Mouse (Mus musculus) stomach, embryonic 15.5 days (tissue): ENCODE results near the gene Sh3gl1. TPM values are rescaled to one million over a fixed set of nuclear protein-coding genes. Genes with fewer than 3 reads are reported as not detected.

Experiments
- ATAC-seq: fragments of 200-750 bp; cut with Nextera tagmentation; 2 replicates; pipeline ENCODE4 v1.8.0; 2017; ENCODE audit warnings: low read depth, moderate number of reproducible peaks, moderate TSS enrichment; ENCODE audit not compliant: insufficient read depth, low FRiP score
- H3K27ac ChIP-seq: fragments of 300-500 bp; sonication (generic); 2 replicates; pipeline ENCODE4 v1.5.1; 2015; ENCODE audit warnings: mild to moderate bottlenecking, inconsistent platforms
- H3K27me3 ChIP-seq: fragments of 300-500 bp; sonication (generic); replicated peaks from 2 replicates; pipeline ENCODE4 v1.6.1; 2015; ENCODE audit warnings: inconsistent platforms
- H3K36me3 ChIP-seq: fragments of 300-500 bp; sonication (generic); 2 replicates; pipeline ENCODE4 v1.6.1; 2015; ENCODE audit warnings: inconsistent platforms
- H3K4me1 ChIP-seq: fragments of 300-500 bp; sonication (generic); 2 replicates; pipeline ENCODE4 v1.6.1; 2015; ENCODE audit warnings: inconsistent platforms
- H3K4me2 ChIP-seq: fragments of 300-500 bp; sonication (generic); 2 replicates; pipeline ENCODE4 v1.6.1; 2015; ENCODE audit warnings: mild to moderate bottlenecking, inconsistent platforms
- H3K4me3 ChIP-seq: fragments of 300-500 bp; sonication (generic); replicated peaks from 2 replicates; pipeline ENCODE4 v1.5.1; 2015; ENCODE audit warnings: inconsistent platforms
- H3K9ac ChIP-seq: fragments of 300-500 bp; sonication (generic); 2 replicates; pipeline ENCODE4 v1.6.1; 2015; ENCODE audit warnings: inconsistent platforms
- H3K9me3 ChIP-seq: fragments of 300-500 bp; sonication (generic); 2 replicates; pipeline ENCODE4 v1.6.1; 2016; ENCODE audit warnings: inconsistent platforms
- WGBS: fragments of 180-500 bp; shearing (Covaris S2); methylation state at CpG from one replicate; pipeline ENCODE4 v1.1.7; 2015; 5-methylcytosine and 5-hydroxymethylcytosine counted together
- polyA plus RNA-seq: library from polyadenylated mRNA; unstranded; fragments of >200 nt; fragmentation: Nextera tagmentation; extraction: Ambion mirVana; gene quantifications from 2 replicates; pipeline ENCODE4 v1.2.1, GENCODE M21; 2015

The Sh3gl1 gene
- polyA plus RNA-seq, 1 experiment from 2014 or later: 136 TPM

GRCm38 (mm10) chr17:56026881-56027280 is 9.6 kb downstream of the Sh3gl1 start:
- no peaks in the 10 kb centered on the region for H3K27me3 ChIP-seq
- no peak overlapping the region for H3K9ac ChIP-seq
- H3K4me3 ChIP-seq: no peak overlapping the region
- no peak overlapping the region for H3K4me2 ChIP-seq
- H3K9me3 ChIP-seq: no peaks in the 10 kb centered on the region
- peaks cover 20% of the 10 kb centered on the region for H3K4me1 ChIP-seq
- WGBS: 67% methylated on average over 1 of the region's 1 CpGs
- no peak for ATAC-seq
- 0 out of 2 replicates have a peak, but pooled peaks cover 8% of the 10 kb centered on the region for H3K36me3 ChIP-seq
- H3K27ac ChIP-seq: no peak overlapping the region

- Histone ChIP-seq H3K9me3 (no peaks in the 10 kb centered on the region), H3K36me3 (0 out of 2 replicates have a peak, but pooled peaks cover 8% of the 10 kb centered on the region), H3K9ac (no peak overlapping the region), H3K4me1 (peaks cover 18% of the 10 kb centered on the region), H3K27ac (no peak overlapping the region), H3K4me2 (no peak overlapping the region), H3K4me3 (no peak overlapping the region), H3K27me3 (no peaks in the 10 kb centered on the region)
- 81% methylated on average over 1 of the region's 1 CpGs for WGBS
- ATAC-seq: no peak
Observed at GRCm38 (mm10) chr17:56026303-56026702, 10.1 kb downstream of the Sh3gl1 start.

- ATAC-seq: no peak
- 71% methylated on average over 5 of the region's 5 CpGs for WGBS
Observed at GRCm38 (mm10) chr17:56024931-56025330, 11.5 kb downstream of the Sh3gl1 start.

GRCm38 (mm10) chr17:56024476-56024875 is 12.0 kb downstream of the Sh3gl1 start:
- Histone ChIP-seq H3K4me2 (no peak overlapping the region), H3K9me3 (no peaks in the 10 kb centered on the region), H3K9ac (no peak overlapping the region), H3K36me3 (0 out of 2 replicates have a peak, but pooled peaks cover 7% of the 10 kb centered on the region), H3K4me1 (0 out of 2 replicates have a peak, but pooled peaks cover 8% of the 10 kb centered on the region), H3K4me3 (no peak overlapping the region), H3K27ac (no peak overlapping the region; the same call in 1 of the 2 replicates), H3K27me3 (no peaks in the 10 kb centered on the region)
- ATAC-seq: no peak
- 55% methylated on average over 2 of the region's 2 CpGs for WGBS

More at GRCm38 (mm10) chr17:56024931-56025330, 11.5 kb downstream of the Sh3gl1 start:
- Histone ChIP-seq H3K36me3 (0 out of 2 replicates have a peak, but pooled peaks cover 8% of the 10 kb centered on the region), H3K9ac (no peak overlapping the region), H3K4me1 (0 out of 2 replicates have a peak, but pooled peaks cover 8% of the 10 kb centered on the region), H3K4me3 (no peak overlapping the region), H3K9me3 (no peaks in the 10 kb centered on the region), H3K27me3 (no peaks in the 10 kb centered on the region), H3K4me2 (no peak overlapping the region), H3K27ac (no peak overlapping the region)

- H3K4me2 ChIP-seq: no peak overlapping the region
- peak overlapping the region; percentile 12; the same call in 1 of the 2 replicates for H3K27ac ChIP-seq
Observed at GRCm38 (mm10) chr17:56023386-56023785, 13.0 kb downstream of the Sh3gl1 start.

GRCm38 (mm10) chr17:56022989-56023290 is 13.5 kb downstream of the Sh3gl1 start:
- 81% methylated on average over 4 of the region's 4 CpGs for WGBS
- no peak for ATAC-seq
- Histone ChIP-seq H3K9me3 (no peaks in the 10 kb centered on the region), H3K27me3 (no peaks in the 10 kb centered on the region), H3K4me1 (0 out of 2 replicates have a peak, but pooled peaks cover 8% of the 10 kb centered on the region), H3K36me3 (peaks cover 17% of the 10 kb centered on the region), H3K4me3 (no peak overlapping the region), H3K4me2 (no peak overlapping the region), H3K9ac (no peak overlapping the region), H3K27ac (no peak overlapping the region)

More at GRCm38 (mm10) chr17:56023386-56023785, 13.0 kb downstream of the Sh3gl1 start:
- no peak; the same call in 1 of the 2 replicates for ATAC-seq
- 78% methylated on average over 5 of the region's 5 CpGs for WGBS
- Histone ChIP-seq H3K9ac (no peak overlapping the region), H3K4me1 (0 out of 2 replicates have a peak, but pooled peaks cover 8% of the 10 kb centered on the region), H3K36me3 (peaks cover 13% of the 10 kb centered on the region), H3K4me3 (no peak overlapping the region), H3K9me3 (no peaks in the 10 kb centered on the region), H3K27me3 (no peaks in the 10 kb centered on the region)

GRCm38 (mm10) chr17:56022131-56022988 is 14.1 kb downstream of the Sh3gl1 start:
- no peaks in the 10 kb centered on the region for H3K9me3 ChIP-seq
- H3K9ac ChIP-seq: no peak overlapping the region
- H3K4me2 ChIP-seq: no peak overlapping the region
- H3K27ac ChIP-seq: no peak overlapping the region
- WGBS: 79% methylated on average over 2 of the region's 2 CpGs
- no peaks in the 10 kb centered on the region for H3K27me3 ChIP-seq
- no peak for ATAC-seq
- 0 out of 2 replicates have a peak, but pooled peaks cover 8% of the 10 kb centered on the region for H3K4me1 ChIP-seq
- H3K4me3 ChIP-seq: no peak overlapping the region
- peaks cover 23% of the 10 kb centered on the region for H3K36me3 ChIP-seq

GRCm38 (mm10) chr17:56021161-56021910 is 15.1 kb downstream of the Sh3gl1 start:
- no peaks in the 10 kb centered on the region for H3K9me3 ChIP-seq
- no peak overlapping the region for H3K27ac ChIP-seq
- H3K27me3 ChIP-seq: no peaks in the 10 kb centered on the region
- H3K4me3 ChIP-seq: no peak overlapping the region
- H3K4me2 ChIP-seq: no peak overlapping the region
- 77% methylated on average over 4 of the region's 4 CpGs for WGBS
- no peak overlapping the region for H3K9ac ChIP-seq
- H3K4me1 ChIP-seq: 0 out of 2 replicates have a peak, but pooled peaks cover 8% of the 10 kb centered on the region
- no peak for ATAC-seq
- H3K36me3 ChIP-seq: peaks cover 31% of the 10 kb centered on the region

- no peak overlapping the region for H3K9ac ChIP-seq
- peaks cover 38% of the 10 kb centered on the region for H3K36me3 ChIP-seq
- no peak overlapping the region for H3K4me2 ChIP-seq
- 87% methylated on average over 6 of the region's 6 CpGs for WGBS
- no peaks in the 10 kb centered on the region for H3K27me3 ChIP-seq
- ATAC-seq: no peak
- no peak overlapping the region for H3K27ac ChIP-seq
- H3K9me3 ChIP-seq: no peaks in the 10 kb centered on the region
- 0 out of 2 replicates have a peak, but pooled peaks cover 8% of the 10 kb centered on the region for H3K4me1 ChIP-seq
- no peak overlapping the region for H3K4me3 ChIP-seq
Observed at GRCm38 (mm10) chr17:56020400-56021084, 15.9 kb downstream of the Sh3gl1 start.

- 68% methylated on average over 20 of the region's 20 CpGs for WGBS
- H3K9ac ChIP-seq: no peak overlapping the region
- peak; percentile 14; the same call in 1 of the 2 replicates for ATAC-seq
Observed at GRCm38 (mm10) chr17:56018347-56019131, 17.9 kb downstream of the Sh3gl1 start.

GRCm38 (mm10) chr17:56017848-56018247 is 18.6 kb downstream of the Sh3gl1 start:
- Histone ChIP-seq H3K27ac (no peak overlapping the region), H3K4me1 (0 out of 2 replicates have a peak, but pooled peaks cover 6% of the 10 kb centered on the region), H3K27me3 (no peaks in the 10 kb centered on the region), H3K4me3 (no peak overlapping the region), H3K36me3 (peaks cover 47% of the 10 kb centered on the region), H3K9me3 (no peaks in the 10 kb centered on the region), H3K9ac (no peak overlapping the region), H3K4me2 (no peak overlapping the region)
- 89% methylated on average over 7 of the region's 7 CpGs for WGBS
- ATAC-seq: no peak

More at GRCm38 (mm10) chr17:56018347-56019131, 17.9 kb downstream of the Sh3gl1 start:
- no peak overlapping the region for H3K27ac ChIP-seq
- peaks cover 47% of the 10 kb centered on the region for H3K36me3 ChIP-seq
- H3K4me3 ChIP-seq: no peak overlapping the region
- no peak overlapping the region for H3K4me2 ChIP-seq
- H3K27me3 ChIP-seq: no peaks in the 10 kb centered on the region
- 0 out of 2 replicates have a peak, but pooled peaks cover 8% of the 10 kb centered on the region for H3K4me1 ChIP-seq
- no peaks in the 10 kb centered on the region for H3K9me3 ChIP-seq
